Mouse (Mus musculus): ENCODE results near the gene Gm7073.

- no peak for TF ChIP-seq GATA1 (IDR thresholded peaks at IDR 0.05; ENCODE audit: borderline replicate concordance, low read length)
- TF ChIP-seq FLI1 (IDR thresholded peaks at IDR 0.05; ENCODE audit: low read length): no peak
Measured at GRCm38 (mm10) chrX:60463786-60464185, 75.3 kb downstream of the Gm7073 start.
